Mouse (Mus musculus) v-Abl transformed pro-B cells (cell line): ENCODE measurements around the gene Armcx1.

Experiments used
- in situ Hi-C, 2 experiments: fragments of 400-800 bp; cut with MboI; formaldehyde crosslinking; loops; one replicate each; pipeline ENCODE4 v1.15.1; 2025; ENCODE audit not compliant: unreplicated experiment in 2 of 2

Armcx1 gene

DNA sequence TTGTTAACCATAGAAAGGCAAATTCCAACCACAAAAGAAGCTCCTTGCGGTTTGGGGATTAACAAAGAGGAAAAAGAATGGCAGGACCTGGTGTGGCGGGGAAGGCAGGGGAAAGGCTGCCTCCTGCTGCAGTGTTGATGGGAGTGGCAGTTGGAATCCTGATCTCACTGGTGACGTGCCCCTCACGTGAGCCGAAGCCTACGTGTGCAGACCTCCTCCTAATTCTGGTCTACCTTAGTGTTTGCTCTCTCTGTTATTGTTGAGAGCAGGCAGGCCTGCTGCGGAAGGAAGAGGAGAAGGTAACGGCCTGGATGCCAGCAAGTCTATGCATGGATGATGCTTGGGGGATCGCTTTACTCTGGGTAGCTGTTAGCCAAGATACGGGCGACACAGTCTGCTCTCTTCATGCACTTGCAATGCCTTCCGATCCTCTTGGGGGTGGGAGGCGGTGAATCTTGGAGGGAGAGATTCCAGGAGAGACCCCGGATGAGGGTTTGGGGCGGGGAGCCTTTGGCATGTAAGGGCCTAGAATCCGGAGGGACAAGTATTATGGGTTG is at the start of gene Armcx1:
Gene Armcx1, plus strand, starts transcription at position 212 of the 557 bp plus-strand sequence.
- in situ Hi-C loops = loop anchor here in 1 of 2 experiments (25.0 kb wide), 1 partner anchor 781 kb away; no protein-coding TSS in a partner anchor

DNA sequence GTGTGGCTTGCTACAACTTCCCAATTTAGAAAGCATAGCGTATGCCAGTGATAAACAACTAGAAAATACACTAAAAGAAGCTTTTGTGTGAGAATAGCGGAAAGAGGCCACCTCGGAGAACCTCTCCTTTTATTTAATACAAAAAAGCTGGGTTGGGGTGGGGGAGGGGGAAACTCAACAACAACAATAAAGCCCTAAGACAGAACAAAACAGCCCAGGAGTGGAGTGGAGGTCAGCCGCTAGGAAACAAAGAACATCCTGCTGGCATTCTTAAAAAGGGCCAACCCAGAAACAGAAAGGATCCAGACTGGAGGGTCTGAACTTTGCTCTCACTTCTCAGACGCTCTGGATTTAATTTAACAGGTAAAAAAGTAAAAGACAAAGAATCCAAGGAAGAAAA is 42.7 kb upstream of the Armcx1 start:
- in situ Hi-C loops = no loop called here

DNA sequence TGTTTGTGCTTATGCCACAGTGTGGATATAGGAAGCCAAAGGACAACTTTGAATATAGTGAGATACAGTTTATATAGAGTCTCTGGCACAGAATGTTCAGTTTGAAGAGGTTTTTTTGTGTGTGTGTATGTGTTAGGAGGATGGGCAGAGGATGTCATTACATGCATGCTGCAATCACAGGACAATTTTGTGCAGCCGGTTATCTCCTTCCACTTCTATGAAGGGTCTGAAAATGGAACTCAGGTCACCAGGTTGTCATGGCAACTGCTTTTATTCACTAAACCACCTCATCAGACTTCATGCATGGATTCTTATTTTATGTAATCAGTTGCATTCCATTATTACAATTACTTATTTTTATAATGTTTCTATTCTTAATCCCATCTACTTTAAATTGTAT is 41.8 kb upstream of the Armcx1 start:
- in situ Hi-C loops = no loop called here

DNA sequence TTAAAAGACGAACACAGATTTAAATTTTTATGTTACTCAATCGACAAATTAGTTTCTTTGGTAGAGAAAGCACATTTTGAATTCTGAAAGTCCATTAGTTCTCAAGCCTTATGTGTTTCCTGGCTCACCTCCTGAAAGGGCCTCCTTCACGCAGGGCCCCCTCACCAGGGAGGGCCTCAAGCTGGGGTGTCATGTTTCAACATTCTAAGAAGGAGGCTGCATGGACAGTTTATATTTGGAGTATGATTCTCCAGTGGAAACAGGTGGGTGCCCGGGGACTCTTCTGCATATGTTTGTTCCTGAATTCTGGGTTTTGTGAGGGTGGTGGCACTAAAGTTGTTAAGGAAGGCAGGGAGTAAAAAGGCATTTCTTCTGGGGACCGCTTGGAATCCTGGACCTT is 32.8 kb upstream of the Armcx1 start:
- in situ Hi-C loops = loop anchor here in 1 of 2 experiments (5.0 kb wide), 1 partner anchor 33 kb away; no protein-coding TSS in a partner anchor

DNA sequence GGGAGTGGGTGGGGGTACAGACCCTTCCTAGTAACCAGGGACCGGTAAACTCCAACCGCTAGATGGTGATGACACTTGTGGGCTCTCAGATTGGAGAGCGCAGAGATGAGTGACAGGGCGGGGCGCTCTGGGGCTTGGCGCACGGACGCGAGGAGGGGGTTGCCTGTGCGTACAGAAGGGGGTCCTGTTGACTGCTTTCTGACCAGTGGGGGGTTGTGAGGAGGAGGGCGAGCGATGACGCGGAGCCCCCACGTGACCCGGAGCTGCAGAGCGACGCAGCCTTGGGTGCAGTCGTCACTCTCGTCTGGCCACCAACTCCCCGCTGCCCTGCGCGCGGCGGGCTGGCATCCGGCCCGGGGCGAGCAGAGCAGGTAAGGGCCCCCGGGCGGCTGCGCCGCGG is 31.5 kb upstream of the Armcx1 start, which contains the start of gene Armcx4:
Gene Armcx4, plus strand, starts transcription at position 253 of the 400 bp plus-strand sequence.
- in situ Hi-C loops = loop anchor here in 1 of 2 experiments (5.0 kb wide), 1 partner anchor 34 kb away; no protein-coding TSS in a partner anchor

DNA sequence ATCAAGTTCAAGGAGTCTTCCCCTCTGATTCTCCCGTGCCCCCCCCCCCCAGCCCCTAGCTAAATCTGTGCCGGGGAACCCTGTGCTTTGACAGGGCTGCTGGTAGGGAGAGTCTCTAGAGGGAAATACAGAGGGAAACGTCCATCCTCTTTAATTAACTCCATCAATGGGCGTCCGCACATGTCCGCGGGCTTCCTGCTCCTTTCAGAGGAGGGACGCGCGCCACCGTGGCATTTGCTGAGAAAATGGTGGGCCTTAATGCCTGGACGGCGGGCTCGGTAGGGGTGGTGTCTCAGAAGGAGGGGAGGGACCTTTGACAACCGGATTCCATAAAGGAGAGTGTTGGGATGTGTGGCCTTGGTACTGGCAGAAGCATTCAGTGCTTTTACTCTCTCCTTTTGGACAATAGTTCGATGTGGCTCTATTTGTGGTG is 31.0 kb upstream of the Armcx1 start:
- in situ Hi-C loops = loop anchor here in 1 of 2 experiments (5.0 kb wide), 1 partner anchor 34 kb away; no protein-coding TSS in a partner anchor

DNA sequence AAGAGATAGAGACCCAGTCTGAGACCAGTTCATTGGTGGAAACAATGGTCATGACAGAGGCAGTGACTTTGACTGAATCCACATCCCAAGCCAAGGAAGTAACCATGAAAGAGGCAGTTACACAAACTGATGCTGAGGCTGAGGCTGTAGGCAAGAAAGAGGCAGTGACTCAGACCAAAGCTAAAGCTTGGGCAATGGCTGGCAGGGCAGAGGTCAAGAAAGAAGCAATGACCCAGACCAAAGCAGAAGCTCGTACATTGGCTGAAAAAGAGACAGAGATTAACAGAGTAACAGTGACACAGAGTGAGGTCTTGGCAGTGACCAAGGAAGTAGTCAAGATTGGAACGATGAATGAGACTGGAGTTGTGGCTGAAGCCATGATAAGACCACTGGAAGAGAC is 28.1 kb upstream of the Armcx1 start:
- in situ Hi-C loops = loop anchor here in 1 of 2 experiments (5.0 kb wide), 1 partner anchor 37 kb away; no protein-coding TSS in a partner anchor

DNA sequence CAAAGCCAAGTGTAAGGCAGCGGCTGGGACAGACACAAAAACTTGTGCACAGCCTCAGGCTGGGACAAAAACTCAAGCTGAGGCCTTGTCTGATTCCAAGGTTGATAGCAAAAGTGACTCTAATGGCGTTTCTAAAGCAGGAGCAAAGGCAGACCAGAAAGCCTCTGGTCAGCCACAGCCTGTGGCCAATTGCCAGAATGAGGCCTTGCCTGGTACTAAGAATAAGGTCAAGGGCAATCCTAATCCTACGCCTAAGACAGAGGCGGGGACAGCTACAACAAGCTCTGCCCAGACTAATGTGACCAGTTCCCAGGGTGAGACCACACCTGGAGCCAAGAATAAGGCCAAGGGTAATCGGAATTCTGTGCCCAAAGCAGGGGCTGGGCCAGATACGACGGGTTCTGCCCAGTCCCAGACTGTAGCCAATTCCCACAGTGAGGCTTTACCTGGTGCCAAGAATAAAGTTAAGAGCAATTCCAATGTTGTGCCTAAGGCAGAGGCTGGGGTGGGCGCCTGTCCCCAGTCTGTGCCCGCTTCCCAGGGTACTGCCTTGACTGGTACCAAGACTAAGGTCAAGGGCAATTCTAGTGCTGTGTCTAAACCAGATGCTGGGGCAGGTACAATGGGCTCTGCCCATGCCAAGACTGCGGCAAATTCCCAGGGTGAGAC is 26.8 kb upstream of the Armcx1 start:
- in situ Hi-C loops = no loop called here

DNA sequence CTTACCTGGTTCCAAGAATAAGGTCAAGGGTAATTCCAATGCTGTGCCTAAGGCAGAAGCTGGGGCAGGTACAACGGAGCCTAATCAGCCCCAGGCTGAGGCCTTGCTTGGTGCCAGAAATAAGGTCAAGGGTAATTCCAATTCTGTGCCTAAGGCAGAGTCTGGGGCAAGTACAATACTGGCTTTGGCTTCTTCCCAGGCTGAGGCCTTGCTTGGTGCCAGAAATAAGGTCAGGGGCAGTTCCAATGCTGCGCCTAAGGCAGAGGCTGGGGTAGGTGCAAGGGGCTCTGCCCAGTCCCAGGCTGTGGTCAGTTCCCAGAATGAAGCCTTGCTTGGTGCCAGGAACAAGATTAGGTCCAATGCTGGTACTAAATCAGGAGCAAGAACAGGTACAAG is 26.2 kb upstream of the Armcx1 start:
- in situ Hi-C loops = no loop called here

DNA sequence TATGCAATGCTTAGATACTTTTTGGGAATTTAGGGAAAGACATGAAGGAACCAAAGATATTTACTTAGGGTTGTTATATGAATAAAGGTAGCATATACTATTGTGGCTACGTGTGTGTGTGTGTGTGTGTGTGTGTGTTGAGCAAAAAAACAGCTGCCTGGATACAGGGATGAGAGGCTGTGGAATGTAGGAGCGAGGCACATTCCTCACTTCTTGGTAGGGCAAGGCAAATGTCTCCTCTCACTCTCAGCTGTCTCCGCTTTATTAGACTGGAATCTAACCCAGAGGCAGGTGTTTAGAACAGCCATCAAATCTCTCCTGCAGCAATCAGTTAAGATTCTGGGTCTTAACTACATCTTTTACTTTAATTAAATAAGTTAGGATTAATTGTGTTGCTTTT is 900 bp upstream of the Armcx1 start:
- in situ Hi-C loops = loop anchor here in 1 of 2 experiments (25.0 kb wide), 1 partner anchor 780 kb away; no protein-coding TSS in a partner anchor

DNA sequence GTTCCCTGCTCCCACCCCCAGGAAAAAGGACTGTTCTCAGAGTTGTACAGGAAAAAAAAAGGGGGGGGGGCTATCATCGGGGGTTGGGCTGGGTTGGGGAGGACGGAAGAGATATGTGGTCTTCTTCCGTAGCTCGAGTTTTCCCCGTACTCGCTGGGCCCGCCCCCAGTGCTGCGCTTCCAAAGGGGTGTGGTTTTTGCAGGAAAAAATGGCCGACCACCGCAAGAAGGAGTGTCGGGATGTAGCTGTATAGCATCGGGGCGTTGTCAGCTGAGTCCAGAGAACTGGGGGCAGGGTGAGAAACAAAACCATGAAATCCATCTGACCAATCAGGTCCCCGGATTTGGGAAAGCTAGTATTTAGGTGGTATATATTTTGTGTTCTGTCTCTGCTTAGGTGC is 761 bp downstream of the Armcx1 start:
- in situ Hi-C loops = loop anchor here in 1 of 2 experiments (25.0 kb wide), 1 partner anchor 781 kb away; no protein-coding TSS in a partner anchor

DNA sequence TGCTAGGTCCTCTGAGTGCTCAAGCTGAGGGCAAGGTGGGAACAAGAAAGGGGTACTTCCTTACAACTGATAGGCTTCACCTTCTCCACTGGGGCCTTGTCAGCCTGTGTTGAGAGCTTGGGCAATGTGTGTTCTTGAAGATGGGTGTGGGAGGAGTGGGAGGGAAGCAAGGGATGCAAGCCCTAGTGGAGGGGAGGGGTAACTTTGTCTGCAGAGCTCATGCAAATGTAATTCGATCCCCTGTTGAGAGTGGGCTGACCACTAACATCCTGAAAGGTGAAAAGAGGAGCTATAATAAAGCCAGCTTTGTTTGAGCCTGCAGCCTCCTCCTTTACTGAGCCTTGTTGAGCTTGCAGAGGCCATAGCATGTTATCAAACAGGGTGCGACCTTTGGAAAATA is 6.0 kb downstream of the Armcx1 start:
- in situ Hi-C loops = loop anchor here (10.0 to 25.0 kb wide), 4 partner anchors 79 to 786 kb away; partner anchors contain the start of gene Timm8a1 (in 2 of the 2)

DNA sequence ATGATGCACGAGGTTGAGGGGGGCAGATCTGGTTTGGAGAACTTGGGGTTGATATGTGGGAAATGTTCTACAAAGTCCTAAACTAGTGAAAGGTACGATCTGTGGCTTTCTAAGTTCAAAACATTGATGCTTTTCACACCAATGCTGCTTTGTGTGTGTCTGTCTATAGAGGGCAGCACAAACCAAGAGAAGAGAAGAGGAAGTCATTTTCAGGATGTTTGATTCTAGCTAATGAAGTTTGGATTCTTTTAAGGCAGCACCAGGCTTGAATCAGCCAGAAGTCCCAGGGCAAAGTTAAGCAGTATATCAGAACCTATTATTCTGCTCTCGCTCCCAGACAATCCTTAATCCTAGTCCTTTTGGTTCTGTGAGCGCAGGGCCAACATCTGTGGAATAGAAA is 12.0 kb downstream of the Armcx1 start:
- in situ Hi-C loops = loop anchor here (5.0 to 25.0 kb wide), 6 partner anchors 82 to 358 kb away; partner anchors contain the start of gene Timm8a1 (in 2 of the 2)

DNA sequence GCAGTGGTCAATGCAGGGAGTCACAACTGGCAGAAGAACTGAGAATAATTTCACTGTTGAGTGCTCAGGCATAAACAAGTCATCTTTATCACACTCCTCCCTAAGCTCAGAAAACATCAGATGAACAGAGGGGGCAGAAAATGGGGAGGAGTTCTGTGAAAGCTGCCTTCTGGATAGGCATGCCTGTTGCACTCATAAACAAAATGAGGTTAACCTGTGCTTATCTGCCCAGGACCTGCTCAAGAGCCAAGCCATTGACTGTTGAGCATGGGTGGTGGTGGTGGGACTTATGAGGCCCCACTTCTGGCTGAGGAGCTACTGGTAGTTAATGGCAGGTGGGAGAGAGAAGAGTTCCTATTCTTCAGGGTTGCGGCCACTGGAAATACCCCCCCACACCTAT is 20.0 kb downstream of the Armcx1 start:
- in situ Hi-C loops = loop anchor here in 1 of 2 experiments (25.0 kb wide), 1 partner anchor 350 kb away; no protein-coding TSS in a partner anchor

DNA sequence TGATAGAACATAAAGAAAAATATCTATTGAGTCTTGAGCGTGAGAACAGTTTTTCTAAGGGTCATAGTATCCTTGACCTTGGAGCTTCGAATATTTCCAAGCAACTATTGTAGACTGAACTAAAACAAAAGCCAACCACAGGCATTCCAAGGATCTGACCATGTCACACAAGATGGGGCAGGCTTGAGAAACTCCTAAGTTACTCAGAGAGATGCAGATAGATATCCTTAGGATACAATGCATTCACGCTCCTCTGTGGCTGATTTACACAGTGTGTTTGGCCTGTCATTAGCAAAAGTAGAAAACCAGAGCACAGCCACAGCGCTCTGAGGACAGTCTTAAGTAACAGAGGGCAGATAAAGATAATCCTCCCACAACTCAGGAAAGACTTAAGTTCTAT is 21.4 kb downstream of the Armcx1 start:
- in situ Hi-C loops = loop anchor here in 1 of 2 experiments (25.0 kb wide), 1 partner anchor 348 kb away; no protein-coding TSS in a partner anchor

DNA sequence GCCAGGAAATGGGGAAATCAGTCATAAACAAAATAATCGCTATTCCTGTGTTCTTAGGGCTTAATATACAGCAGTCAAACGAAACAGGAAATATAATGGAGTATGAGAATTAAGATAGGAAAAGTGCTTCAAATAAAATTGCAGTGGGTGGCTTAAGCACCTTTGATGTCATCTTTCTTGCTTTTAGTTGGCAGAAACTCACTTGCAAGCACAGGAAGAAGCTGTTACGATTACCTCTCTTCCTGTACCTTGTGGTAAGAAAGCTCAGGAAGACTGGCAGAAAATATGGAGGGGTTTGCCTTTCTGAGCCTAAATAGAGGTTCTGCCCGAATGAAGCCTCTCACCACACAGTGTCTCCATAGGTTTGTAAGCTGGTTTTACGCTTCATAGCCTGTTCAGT is 24.1 kb downstream of the Armcx1 start:
- in situ Hi-C loops = loop anchor here in 1 of 2 experiments (25.0 kb wide), 1 partner anchor 345 kb away; no protein-coding TSS in a partner anchor

DNA sequence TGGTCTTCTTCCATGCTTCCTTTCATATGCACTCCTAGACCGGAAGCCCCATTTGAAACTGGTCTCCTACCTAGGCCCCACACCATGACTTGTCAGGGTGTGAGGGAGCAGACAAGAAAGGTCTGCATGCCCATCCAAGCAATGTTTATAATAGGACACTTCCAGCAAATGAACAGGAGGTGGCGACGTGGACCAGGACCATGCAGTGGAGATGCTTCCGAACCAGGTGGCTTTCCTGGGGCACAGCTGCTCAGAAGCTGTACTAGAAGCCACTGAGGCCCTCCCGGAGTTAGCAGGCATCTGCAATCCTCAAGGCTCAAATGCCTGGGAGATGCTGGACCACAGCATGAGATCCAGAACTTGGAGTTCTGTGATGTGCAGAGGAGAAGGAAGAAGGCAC is 28.7 kb downstream of the Armcx1 start:
- in situ Hi-C loops = loop anchor here in 1 of 2 experiments (25.0 kb wide), 1 partner anchor 341 kb away; no protein-coding TSS in a partner anchor

DNA sequence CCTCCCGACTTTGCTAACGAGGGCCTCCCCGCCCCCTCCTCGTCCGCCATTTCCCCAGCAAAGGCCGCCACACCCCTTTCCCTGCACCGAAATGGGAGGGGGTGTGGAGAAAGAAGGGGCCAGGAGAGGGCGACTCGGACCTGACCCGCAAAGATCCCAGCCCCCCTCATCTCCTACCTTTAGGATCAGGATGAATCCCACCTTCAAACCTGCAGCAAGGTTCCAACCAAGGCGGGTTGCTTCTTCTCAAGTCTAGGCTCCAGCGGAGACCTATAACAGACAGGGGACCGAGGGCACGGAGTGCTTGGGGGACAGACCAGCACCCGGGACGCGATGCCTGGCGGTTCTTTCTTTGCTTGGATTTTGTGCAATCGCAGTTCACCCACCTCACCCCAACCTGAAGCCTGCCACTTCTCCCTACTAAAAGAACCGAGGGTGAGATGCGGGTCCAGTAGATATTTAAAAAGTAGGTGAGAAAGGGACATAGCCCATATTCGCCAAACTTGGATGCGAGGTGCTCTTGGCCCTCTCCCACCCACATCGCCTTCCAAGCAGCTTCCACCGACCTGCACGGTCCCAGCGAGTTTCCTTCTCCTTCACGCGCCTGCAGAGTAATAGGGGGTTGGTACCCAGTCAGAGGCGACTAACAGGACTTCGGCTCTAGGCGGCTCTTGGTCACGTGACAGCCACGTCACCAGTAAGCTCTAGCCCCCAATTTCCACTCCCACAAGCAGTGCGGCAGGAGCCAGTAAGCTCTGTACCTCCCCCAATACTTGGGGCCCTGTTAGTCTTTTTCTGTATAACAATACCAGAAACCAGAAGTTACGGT is 33.2 kb downstream of the Armcx1 start, which contains the start of gene Armcx6:
Gene Armcx6, minus strand, starts transcription at position 654 of the 829 bp plus-strand sequence.
- in situ Hi-C loops = loop anchor here in 1 of 2 experiments (5.0 kb wide), 1 partner anchor 161 kb away; no protein-coding TSS in a partner anchor

DNA sequence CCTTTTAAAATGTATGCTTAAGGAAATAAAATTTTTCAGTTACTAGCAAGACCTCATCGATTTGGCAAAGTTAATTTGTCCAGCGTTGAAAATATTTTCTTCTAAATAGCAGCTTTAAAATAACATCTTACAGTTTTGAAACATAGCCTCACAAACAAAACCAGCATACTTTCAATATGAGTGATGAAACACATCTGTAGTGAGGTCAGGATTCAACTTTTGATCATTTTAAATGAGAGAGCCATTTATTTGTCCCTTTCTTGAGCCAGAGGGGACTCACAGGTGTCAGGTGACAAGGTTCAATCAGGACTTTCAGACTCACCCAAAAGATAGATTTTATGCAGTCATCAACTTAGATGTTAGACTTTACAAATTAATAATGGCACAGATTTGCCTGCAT is 34.1 kb downstream of the Armcx1 start:
- in situ Hi-C loops = loop anchor here in 1 of 2 experiments (5.0 kb wide), 1 partner anchor 160 kb away; no protein-coding TSS in a partner anchor

DNA sequence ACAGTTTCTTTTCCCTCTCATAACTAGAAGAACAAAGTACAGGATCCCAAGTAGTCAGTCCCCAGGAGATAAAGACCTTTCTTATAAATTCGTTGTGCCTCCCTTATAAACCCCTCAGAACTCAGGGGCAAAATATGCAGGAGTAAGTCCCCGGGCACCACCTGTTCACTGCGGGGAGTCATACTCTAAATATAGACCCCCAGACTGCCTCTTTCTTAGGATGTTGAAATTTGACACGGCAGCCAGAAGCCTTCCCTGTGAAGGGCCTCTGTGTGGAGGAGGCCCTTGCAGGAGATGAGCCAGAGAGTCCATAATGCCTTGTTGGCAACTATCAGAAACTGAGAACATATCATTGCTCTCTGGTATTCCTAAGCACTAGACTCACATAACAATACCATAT is 34.8 kb downstream of the Armcx1 start:
- in situ Hi-C loops = loop anchor here in 1 of 2 experiments (5.0 kb wide), 1 partner anchor 160 kb away; no protein-coding TSS in a partner anchor
